Mouse (Mus musculus): ENCODE results near the gene Slc44a4.
"Not testable (repeated sequence)": the region's sequence is repeated elsewhere in the genome, so short reads cannot be mapped to it uniquely, and the experiment has no call there.

Gene Slc44a4

DNA sequence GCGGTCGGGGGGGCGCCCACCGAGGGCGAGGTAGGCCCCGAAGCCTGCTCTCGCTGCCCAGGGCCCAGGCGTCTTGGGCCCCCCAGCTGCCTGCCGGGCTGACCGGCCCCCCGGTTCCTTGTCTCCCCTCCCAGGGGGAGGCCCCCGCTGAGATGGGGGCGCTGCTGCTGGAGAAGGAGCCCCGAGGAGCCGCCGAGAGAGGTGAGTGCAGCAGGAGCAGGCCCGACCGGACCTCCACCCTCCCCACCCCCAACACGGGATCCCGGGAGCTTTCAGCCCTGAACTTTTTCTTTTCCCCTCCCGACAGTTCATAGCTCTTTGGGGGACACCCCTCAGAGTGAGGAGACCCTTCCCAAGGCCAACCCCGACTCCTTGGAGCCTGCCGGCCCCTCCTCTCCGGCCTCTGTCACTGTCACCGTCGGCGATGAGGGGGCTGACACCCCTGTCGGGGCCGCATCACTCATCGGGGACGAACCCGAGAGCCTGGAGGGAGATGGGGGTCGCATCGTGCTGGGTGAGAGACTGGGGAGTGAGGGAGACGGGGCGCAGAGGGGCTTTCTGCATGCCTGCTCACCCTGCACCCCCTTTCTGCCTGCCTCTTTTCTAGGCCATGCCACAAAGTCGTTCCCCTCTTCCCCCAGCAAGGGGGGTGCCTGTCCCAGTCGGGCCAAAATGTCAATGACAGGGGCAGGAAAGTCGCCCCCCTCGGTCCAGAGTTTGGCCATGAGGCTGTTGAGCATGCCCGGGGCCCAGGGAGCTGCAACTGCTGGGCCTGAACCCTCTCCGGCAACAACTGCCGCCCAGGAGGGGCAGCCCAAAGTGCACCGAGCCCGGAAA is 15.0 kb upstream of the Slc44a4 start:
- peak; percentile 27 for DNase-seq (ENCODE audit: low read depth, low spot score)

DNA sequence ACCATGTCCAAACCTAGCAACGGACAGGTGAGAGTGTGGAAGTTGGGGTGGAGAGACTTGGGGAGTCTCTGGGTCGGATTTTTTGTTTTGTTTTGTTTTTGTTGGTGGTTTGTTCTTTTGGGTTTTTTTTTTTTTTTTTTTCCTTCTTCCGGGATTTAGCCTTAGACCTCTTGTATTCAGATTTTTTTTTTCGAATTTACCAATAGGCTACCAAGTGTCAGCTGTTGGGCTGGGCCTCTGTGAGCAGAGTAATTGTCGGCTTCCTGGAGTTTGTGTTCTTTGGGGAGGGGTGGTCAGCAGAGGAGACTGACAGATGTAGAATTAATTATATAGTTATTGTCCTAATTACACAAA is 14.4 kb upstream of the Slc44a4 start:
- DNase-seq (ENCODE audit: low read depth, low spot score): no peak

DNA sequence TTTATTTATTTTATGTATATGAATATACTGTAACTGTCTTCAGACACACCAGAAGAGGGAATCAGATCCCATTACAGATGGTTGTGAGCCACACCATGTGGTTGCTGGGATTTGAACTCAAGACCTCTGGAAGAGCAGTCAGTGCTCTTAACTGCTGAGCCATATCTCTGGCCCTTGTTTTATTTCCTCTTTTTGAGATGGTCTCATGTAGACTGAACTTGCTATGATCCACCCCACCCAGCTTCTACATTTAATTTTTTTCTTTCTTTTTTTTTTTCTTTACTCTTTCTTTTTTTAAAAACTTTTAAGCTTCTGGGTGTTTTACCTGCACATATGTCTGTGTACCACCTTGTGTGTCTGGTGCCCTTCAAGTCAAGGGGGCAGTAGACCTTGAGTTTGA is 13.4 kb upstream of the Slc44a4 start:
- not testable (repeated sequence) for DNase-seq (ENCODE audit: low read depth, low spot score)

DNA sequence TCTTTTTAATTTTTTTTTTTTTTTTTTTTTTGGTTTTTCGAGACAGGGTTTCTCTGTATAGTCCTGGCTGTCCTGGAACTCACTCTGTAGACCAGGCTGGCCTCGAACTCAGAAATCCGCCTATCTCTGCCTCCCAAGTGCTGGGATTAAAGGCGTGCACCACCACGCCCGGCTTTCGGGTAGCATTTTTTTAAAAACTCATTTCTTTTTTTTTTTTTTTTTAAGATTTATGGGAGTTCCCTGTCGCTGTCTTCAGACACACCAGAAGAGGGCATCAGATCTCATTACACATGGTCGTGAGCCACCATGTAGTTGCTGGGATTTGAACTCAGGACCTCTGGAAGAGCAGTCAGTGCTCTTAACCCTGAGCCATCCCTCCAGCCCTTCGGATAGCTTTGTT is 12.3 kb upstream of the Slc44a4 start:
- not testable (repeated sequence) for DNase-seq (ENCODE audit: low read depth, low spot score)

DNA sequence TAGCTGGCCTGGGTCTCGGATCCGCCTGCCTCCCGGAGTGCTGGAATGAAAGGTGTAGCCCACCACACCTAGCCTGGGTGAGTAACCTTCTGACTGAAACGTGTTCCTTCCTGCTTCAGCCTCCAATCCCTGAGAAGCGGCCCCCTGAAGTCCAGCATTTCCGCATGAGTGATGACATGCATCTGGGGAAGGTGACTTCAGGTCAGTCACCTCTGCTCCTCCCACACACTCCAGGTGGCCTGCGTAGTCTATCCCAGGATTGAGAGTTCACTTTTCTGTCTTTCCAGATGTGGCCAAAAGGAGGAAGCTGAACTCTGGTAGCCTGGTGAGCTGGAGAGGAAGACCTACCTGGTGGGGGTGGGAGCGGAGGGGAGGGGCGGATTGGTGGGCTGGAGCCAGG is 11.4 kb upstream of the Slc44a4 start:
- DNase-seq (ENCODE audit: low read depth, low spot score): peak; percentile 87

DNA sequence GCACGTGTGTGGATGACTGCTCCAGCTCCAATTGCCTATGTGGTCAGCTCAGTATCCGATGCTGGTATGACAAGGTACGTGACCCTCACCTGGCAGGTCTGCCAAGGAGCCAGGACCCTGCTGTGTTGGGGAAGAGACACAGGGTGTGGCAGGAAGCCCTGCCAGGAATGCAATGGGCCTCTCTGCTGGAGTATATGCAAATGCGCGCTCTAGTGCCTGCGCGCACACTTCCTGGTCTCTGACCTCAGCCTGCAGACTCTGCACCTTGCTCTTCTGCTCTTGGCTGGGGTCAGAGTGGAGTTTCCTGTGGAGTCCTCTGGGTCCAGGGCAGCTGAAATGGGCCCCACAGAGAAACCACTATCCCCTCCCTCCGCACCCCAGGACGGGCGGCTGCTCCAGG is 3.3 kb upstream of the Slc44a4 start:
- peak; percentile 89 for DNase-seq (ENCODE audit: low read depth, low spot score)

DNA sequence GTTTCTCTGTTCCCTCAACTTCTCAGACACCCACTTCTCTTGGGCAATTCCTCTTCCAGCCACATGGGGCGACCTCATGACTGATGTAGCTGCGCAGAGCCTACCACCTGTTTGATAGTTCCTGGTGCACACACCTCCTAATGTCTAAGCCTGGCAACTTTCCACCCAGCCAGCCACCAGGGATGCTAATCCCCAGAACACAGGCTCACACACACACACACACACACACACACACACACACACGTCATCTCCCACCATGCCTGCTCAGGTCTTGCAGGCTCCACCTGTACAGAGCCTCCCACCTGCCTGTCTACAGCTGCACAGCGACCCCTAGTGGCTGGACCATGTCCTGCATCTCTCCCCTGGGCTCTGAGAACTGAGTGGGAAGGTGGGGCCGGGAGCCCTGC is 2.3 kb upstream of the Slc44a4 start:
- peak; percentile 91 for DNase-seq (ENCODE audit: low read depth, low spot score)

- no peak for DNase-seq (ENCODE audit: low read depth, low spot score)
Measured at GRCm38 (mm10) chr17:34915410-34915831, 1.2 kb downstream of the Slc44a4 start.

DNA sequence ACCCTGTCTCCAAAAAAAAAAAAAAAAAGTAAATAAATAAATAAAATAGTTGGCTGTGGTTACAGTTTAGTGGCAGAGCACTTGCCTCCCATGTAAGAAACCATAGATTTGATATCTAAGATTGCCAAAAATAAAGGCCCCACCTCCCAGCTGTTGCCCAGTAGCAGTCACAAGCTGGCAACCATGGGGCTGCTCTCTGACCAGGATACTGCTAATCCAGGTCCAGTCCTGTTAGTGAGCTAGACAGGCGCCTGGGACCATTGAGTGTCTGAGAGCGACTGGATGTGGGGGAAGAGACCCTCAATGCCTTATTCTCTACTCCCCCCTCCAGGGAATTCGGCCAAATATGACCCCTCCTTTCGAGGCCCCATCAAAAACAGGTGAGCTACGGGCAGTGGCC is 2.0 kb downstream of the Slc44a4 start:
- no peak for DNase-seq (ENCODE audit: low read depth, low spot score)

DNA sequence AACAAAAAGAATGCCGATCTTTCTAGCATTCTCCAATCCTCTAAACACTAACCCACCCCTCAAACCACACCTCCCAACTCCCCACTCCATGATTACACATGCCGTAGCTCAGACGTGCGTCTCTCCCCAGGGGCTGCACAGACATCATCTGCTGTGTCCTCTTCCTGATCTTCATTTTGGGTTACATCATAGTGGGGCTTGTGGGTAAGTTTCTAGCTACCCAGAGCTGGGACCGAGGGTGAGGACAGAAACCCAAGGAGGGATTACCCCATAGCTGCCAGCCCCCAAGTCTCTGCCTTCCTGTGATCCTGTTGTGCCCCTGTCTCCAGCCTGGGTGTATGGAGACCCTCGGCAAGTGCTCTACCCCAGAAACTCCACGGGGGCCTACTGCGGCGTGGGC is 2.9 kb downstream of the Slc44a4 start:
- no peak for DNase-seq (ENCODE audit: low read depth, low spot score)

GRCm38 (mm10) chr17:34922939-34923338 is 8.7 kb downstream of the Slc44a4 start:
- peak; percentile 50 for DNase-seq (ENCODE audit: low read depth, low spot score)

DNA sequence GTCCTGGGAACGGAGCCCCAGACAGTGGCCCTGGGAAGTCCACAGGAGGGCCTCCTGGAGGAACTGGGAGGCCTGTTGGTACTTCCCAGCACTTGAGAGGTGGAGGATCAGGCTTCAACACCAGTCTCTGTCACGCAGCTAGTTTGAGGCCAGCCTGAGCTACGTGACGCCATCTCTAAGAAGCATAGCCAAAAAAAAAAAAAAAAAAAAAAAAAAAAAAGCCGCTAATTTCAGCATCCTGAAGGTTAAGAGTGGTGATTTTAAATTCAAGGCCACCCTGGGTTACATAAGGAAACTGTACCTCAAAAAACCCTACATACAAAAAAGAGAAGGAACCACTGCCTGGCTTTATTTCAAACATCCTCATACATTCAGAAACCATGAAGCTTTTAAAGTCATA is 10.0 kb downstream of the Slc44a4 start:
- DNase-seq (ENCODE audit: low read depth, low spot score): no peak

- no peak for DNase-seq (ENCODE audit: low read depth, low spot score)
Measured at GRCm38 (mm10) chr17:34927306-34928019, 13.2 kb downstream of the Slc44a4 start.

GRCm38 (mm10) chr17:34928841-34929240 is 14.6 kb downstream of the Slc44a4 start:
- DNase-seq (ENCODE audit: low read depth, low spot score): peak; percentile 70

DNA sequence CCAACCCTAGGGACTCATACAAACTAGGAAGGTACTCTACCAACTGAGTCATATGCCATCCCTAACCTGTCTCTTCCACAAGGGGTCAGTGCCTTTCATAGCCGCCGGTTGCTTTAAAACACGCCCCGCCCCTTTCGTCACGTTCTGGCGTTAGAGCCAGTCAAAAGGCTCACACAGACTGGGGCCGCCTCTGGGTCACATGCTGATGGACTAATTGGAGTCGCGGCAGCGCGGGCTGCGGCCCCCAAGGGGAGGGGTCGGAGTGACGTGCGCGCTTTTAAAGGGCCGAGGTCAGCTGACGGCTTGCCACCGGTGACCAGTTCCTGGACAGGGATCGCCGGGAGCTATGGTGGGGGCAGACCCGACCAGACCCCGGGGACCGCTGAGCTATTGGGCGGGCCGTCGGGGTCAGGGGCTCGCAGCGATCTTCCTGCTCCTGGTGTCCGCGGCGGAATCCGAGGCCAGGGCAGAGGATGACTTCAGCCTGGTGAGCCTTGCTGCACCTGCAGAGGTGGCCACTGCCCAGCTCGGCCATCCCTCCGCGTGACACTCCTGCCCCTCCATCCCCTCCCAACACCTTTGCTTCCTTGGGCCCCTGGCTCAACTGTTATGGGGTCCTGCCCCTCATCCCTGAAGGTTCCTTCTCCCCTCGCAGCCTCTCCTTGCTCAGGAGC is 16.9 kb downstream of the Slc44a4 start, which contains the start of gene Neu1:
Gene Neu1 (plus strand): TSS at position 193 of the 674 bp plus-strand sequence.
- peak; percentile 98 for DNase-seq (ENCODE audit: low read depth, low spot score)

DNA sequence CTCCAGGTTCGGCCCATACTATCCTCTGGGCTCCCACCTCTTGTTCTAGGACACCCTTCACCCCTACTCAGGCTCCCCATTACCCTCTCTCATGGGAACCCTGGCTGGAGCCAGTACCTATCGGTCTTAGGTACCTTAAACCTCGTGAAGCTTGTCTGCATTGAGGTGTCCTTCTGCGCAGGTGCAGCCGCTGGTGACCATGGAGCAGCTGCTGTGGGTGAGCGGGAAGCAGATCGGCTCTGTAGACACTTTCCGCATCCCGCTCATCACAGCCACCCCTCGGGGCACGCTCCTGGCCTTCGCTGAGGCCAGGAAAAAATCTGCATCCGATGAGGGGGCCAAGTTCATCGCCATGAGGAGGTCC is 17.5 kb downstream of the Slc44a4 start:
- DNase-seq (ENCODE audit: low read depth, low spot score): no peak

DNA sequence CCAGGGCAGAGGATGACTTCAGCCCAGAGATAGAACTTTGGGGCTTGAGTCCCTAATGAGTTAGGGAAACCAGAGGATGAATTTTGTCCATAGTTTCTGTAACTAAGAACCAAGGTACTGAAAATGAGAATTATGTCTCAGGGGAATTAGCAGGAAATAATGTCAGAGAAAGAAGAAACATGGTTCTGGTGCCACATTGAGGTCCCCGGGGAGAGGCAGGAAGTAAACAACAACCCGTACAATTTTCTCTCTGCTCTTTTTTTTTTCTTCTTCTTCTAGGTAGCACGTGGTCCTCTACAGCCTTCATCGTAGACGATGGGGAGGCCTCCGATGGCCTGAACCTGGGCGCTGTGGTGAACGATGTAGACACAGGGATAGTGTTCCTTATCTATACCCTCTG is 18.0 kb downstream of the Slc44a4 start:
- DNase-seq (ENCODE audit: low read depth, low spot score): no peak

DNA sequence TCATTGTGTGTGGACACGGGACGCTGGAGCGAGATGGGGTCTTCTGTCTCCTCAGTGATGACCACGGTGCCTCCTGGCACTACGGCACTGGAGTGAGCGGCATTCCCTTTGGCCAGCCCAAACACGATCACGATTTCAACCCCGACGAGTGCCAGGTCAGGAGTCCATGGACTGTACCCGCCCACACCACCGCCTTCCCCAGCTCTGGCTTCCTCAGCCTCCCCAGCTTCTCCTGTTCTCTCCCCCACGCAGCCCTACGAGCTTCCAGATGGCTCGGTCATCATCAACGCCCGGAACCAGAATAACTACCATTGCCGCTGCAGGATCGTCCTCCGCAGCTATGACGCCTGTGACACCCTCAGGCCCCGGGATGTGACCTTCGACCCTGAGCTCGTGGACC is 19.8 kb downstream of the Slc44a4 start:
- DNase-seq (ENCODE audit: low read depth, low spot score): no peak

DNA sequence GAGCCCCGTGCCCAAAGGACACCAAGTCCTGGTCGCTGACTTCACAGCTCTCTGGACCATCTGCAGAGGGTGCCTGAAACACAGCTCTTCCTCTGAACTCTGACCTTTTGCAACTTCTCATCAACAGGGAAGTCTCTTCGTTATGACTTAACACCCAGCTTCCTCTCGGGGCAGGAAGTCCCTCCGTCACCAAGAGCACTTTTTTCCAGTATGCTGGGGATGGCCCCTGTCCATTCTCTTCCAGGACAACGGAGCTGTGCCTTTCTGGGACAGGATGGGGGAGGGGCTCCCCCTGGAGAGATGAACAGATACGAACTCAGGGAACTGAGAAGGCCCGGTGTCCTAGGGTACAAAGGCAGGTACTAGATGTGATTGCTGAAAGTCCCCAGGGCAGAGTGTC is 20.6 kb downstream of the Slc44a4 start:
- DNase-seq (ENCODE audit: low read depth, low spot score): no peak

DNA sequence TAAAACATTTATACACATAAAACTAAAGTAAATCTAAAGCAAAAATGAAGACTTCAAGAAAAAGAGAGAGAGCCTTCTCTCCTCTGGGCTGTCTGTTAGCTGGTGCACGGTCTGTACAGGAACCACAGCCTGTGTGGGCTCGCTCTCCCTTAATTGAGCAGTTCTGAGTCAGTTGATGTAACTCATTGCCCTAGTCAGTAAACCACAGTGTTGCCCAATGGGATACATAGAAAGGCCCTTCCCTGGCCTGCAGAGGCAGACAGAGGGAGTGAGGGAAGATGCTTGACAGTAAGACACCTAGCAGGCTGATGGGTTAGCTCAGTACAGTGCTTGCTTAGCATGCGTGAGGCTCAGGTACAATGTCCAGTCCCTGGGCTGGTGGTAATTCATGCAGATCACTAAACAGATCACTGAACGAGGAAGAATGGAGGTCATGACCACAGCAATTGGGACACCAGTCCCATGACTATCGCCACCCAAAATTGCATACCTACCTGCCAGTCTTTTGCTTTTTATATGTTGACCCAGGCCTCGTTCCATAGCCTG is 23.8 kb downstream of the Slc44a4 start:
- DNase-seq (ENCODE audit: low read depth, low spot score): no peak

DNA sequence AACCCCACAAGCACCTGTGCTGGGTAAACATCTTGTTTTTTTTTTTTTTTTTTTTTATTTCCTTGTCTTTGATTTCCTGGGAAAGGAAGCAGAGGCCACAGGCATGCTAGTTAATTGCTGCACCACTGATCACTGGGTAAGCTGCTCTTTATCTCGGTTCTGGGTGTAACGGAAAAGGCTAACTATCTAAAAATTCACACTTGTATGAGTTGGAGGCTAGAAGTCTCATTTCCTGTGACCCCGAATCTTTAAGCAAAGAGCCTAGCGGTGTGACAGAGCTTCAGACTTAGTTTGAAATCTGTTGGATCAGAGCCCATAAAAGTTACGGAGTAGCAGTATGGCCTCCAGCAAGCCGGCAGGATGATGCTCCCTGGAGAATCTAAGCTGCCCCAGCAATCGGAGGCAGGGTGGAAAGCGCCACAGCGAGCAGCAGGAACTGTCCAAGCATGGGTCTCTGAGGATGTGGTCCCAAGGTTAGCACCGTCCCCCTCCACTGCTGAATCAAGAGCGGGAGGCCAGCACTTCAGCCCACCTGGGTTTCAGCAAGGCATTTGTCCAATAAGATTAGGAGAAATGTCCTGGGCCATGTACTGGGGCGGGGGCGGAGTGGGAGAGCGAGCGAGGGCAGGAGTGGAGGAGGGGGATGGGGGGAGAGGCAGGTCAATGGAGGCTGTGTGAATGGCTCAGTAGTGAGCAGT is 27.2 kb downstream of the Slc44a4 start:
- peak; percentile 73 for DNase-seq (ENCODE audit: low read depth, low spot score)

Data from ES-CJ7 (cell line).